Mouse (Mus musculus) thymus, adult 2 months (tissue): ENCODE results near the gene Ntrk1. TPM values are rescaled to one million over a fixed set of nuclear protein-coding genes. Genes with fewer than 3 reads are reported as not detected.
A peak's percentile ranks its signal among the peaks of the same experiment; 100 is the strongest.

Source experiments
- DNase-seq: peaks from one replicate; pipeline ENCODE4 v3.0.0; 2021
- H3K27ac ChIP-seq: fragments of 200-500 bp; 2 replicates; pipeline ENCODE4 v1.5.1; 2012; ENCODE audit warnings: low read length, control low read depth; ENCODE audit not compliant: control insufficient read depth, insufficient read depth
- H3K27me3 ChIP-seq: fragments of 200-500 bp; 2 replicates; pipeline ENCODE4 v1.6.1; 2012; ENCODE audit warnings: mild to moderate bottlenecking, low read length, moderate library complexity, mixed read lengths; ENCODE audit not compliant: control insufficient read depth, insufficient read depth
- H3K36me3 ChIP-seq: fragments of 200-500 bp; 2 replicates; pipeline ENCODE4 v1.6.1; 2012; ENCODE audit warnings: mild to moderate bottlenecking, low read length, moderate library complexity; ENCODE audit not compliant: control insufficient read depth, insufficient read depth
- H3K4me1 ChIP-seq: fragments of 200-500 bp; replicated peaks from 2 replicates; pipeline ENCODE4 v1.6.1; 2012; ENCODE audit warnings: low read length; ENCODE audit not compliant: control insufficient read depth, insufficient read depth
- H3K4me3 ChIP-seq: fragments of 200-500 bp; 2 replicates; pipeline ENCODE4 v1.5.1; 2012; ENCODE audit warnings: mild to moderate bottlenecking, low read length, control low read depth, moderate library complexity; ENCODE audit not compliant: control insufficient read depth, insufficient read depth
- CTCF ChIP-seq: fragments of 200-500 bp; IDR thresholded peaks from 2 replicates; pipeline ENCODE4 v1.5.1; 2012; ENCODE audit warnings: mild to moderate bottlenecking, control low read depth, low read length, moderate library complexity, borderline replicate concordance; ENCODE audit not compliant: control insufficient read depth, poor library complexity, insufficient read depth; ENCODE audit errors: extremely low read depth
- POLR2A ChIP-seq: fragments of 200-500 bp; IDR thresholded peaks from 2 replicates; pipeline ENCODE4 v1.6.1; 2012; ENCODE audit warnings: mild to moderate bottlenecking, low read length, control low read depth, moderate library complexity; ENCODE audit not compliant: control insufficient read depth, poor library complexity, insufficient read depth; ENCODE audit errors: extremely low read depth
- WGBS: fragments of 180-500 bp; shearing (Covaris S2); methylation state at CpG from one replicate; pipeline ENCODE4 v1.1.7; 2018; 5-methylcytosine and 5-hydroxymethylcytosine counted together
- polyA plus RNA-seq: library from polyadenylated mRNA; depleted of rRNA; stranded (reverse); fragments of >200 nt; gene quantifications from 2 replicates; pipeline ENCODE4 v1.2.3, GENCODE M21; 2012

Ntrk1 gene
- polyA plus RNA-seq, 1 experiment, result 0.67 TPM

DNA sequence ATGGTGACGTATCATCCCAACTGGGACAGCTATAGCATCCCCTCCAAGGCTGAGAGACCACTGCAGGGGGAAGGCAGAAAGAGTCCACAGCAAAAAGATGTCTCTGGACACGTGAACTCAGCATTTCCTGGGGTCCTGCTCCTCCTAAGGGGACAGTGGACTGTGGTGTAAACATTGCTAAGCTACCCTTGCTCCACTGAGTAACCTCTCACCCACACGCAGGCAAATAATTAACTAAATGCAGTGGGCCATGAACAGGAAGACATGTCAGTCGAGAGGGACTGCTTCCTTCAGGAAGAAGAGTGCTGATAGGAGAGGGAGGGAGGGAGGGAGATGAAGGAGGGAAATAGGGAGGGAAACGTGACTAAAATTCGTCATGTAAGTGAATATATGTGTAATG lies 23.9 kb downstream of the Ntrk1 start:
- H3K4me1 ChIP-seq, result peaks cover 9% of the 10 kb centered on the region
- no peak for DNase-seq
- H3K36me3 ChIP-seq, result no peaks in the 10 kb centered on the region
- TF ChIP-seq CTCF (no peak), POLR2A (no peak)
- no peaks in the 10 kb centered on the region; the same call in 1 of the 2 replicates for H3K27me3 ChIP-seq
- H3K27ac ChIP-seq, result no peak overlapping the region
- no peak overlapping the region for H3K4me3 ChIP-seq
- 65% methylated on average over 6 of the region's 6 CpGs for WGBS

DNA sequence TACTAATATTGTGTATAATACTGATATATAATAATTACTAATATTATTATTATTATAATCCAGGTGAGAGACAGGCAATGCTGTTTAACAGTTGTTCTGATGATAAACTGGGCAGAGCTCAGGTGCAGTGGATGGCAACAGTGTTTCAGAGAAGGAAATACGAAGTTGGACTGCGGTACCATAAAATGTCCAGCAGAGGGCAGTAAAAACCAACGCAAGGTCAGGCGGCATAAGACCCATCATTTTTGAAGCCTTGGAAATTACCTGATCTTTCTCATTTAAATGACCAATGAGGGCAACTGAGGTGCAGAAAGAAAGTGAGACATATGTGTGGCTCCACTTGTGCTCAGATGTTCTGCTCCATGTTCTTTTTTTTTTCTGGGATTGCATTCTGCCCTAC lies 24.7 kb downstream of the Ntrk1 start:
- peak; percentile 47 for DNase-seq
- TF ChIP-seq CTCF (no peak), POLR2A (no peak)
- Histone ChIP-seq H3K4me3 (no peak overlapping the region), H3K4me1 (peaks cover 11% of the 10 kb centered on the region), H3K27ac (no peak overlapping the region), H3K27me3 (no peaks in the 10 kb centered on the region; the same call in 1 of the 2 replicates), H3K36me3 (no peaks in the 10 kb centered on the region)
- WGBS, result 0% methylated on average over 4 of the region's 4 CpGs

DNA sequence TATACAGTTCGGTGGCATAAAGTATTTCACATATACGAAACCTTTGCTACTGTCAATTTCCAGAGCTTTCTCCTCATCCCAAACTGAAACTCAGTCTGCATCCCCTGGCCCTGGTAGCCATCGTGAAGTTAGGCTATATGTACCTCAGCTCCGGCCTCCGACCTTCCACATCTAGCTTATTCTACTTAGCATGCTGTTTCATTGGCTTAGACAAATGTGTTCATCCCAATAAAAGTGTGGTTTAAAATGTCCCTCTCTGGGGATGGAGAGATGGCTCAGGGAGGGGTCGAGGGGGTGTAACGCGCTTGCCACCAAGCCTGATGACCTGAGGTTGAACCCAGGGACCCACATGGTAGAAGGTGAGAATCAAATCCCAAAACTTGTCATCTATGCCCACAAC lies 25.5 kb downstream of the Ntrk1 start:
- Histone ChIP-seq H3K27ac (no peak overlapping the region), H3K36me3 (no peaks in the 10 kb centered on the region), H3K27me3 (no peaks in the 10 kb centered on the region; the same call in 1 of the 2 replicates), H3K4me1 (peaks cover 18% of the 10 kb centered on the region), H3K4me3 (no peak overlapping the region)
- no peak for DNase-seq
- WGBS, result 83% methylated on average over 8 of the region's 8 CpGs
- no peak for TF ChIP-seq CTCF

DNA sequence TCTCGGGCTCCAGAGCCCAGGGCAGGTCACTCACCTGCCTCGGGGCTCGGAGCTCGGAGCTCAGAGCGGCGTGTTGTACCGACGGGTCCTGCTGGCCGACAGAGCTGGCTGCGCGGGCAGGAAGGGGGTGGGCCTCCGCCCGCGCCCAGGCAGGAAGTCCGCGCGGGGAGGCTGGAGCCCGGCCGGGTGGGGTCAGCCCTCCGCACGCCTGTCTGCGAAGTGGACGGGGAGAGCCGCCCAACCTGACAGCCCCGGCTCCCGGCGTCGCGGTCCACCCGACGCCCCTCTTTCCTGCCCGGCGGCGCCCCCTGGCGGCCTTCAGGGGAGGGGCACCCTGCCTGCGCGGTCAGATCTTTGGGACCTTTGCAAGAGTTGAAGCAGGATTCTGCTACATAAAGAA lies 26.1 kb downstream of the Ntrk1 start:
- under 1% methylated on average over 36 of the region's 37 CpGs for WGBS
- Histone ChIP-seq H3K27me3 (no peaks in the 10 kb centered on the region; the same call in 1 of the 2 replicates), H3K27ac (no peak overlapping the region), H3K4me1 (peaks cover 24% of the 10 kb centered on the region), H3K4me3 (peak overlapping the region; percentile 34), H3K36me3 (no peaks in the 10 kb centered on the region)
- no peak for TF ChIP-seq POLR2A
- TF ChIP-seq CTCF, result peak; percentile 100
- peak; percentile 82 for DNase-seq

DNA sequence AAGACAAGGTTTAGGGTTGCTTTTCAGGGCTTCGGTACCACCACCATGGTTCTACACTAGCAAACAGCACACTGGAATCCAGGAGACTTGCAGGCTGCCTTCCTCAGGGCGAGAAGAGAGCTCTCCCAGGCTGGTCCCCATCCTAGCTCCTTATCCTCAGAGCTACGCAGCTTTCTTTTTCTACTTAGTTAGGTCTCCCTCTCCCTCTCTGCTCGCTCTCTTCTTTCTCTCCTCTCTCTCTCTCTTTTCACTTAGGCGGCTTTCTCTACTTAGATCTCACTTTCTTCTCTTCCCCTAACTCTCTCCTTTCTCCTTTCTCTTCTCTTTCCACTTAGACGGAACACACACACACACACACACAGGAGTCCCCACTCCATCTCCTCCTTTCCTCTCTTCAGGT lies 26.5 kb downstream of the Ntrk1 start:
- DNase-seq, result no peak
- Histone ChIP-seq H3K4me1 (peaks cover 25% of the 10 kb centered on the region), H3K4me3 (peak overlapping the region; percentile 34), H3K27me3 (no peaks in the 10 kb centered on the region; the same call in 1 of the 2 replicates), H3K36me3 (no peaks in the 10 kb centered on the region), H3K27ac (no peak overlapping the region)
- TF ChIP-seq CTCF (no peak), POLR2A (no peak)
- whole genome bisulfite sequencing, result 41% methylated on average over 6 of the region's 6 CpGs

DNA sequence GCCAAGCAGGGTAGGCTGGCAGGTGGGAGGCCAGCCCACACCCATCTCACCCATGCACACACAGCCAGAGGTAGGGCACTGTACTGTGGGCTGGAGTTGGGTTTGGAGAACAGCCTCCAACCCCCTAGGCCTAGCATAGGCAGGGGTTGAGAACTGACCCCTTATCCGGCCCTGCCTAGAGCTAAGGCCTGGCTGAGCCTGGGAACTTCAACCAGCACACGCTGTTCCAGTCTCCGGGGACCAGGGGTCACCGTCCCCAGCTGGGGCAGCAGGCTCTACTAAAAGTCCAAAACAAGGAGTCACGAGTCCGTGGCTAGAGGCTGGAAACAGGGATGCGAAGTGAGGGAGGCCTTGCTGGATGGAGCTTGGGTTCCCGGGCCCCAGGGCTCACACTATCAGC lies 27.2 kb downstream of the Ntrk1 start:
- 79% methylated on average over 8 of the region's 8 CpGs for WGBS
- Histone ChIP-seq H3K4me3 (no peak overlapping the region), H3K27me3 (no peaks in the 10 kb centered on the region; the same call in 1 of the 2 replicates), H3K27ac (no peak overlapping the region), H3K36me3 (no peaks in the 10 kb centered on the region), H3K4me1 (peaks cover 25% of the 10 kb centered on the region)
- no peak for DNase-seq
- no peak for TF ChIP-seq CTCF
- TF ChIP-seq POLR2A, result no peak

DNA sequence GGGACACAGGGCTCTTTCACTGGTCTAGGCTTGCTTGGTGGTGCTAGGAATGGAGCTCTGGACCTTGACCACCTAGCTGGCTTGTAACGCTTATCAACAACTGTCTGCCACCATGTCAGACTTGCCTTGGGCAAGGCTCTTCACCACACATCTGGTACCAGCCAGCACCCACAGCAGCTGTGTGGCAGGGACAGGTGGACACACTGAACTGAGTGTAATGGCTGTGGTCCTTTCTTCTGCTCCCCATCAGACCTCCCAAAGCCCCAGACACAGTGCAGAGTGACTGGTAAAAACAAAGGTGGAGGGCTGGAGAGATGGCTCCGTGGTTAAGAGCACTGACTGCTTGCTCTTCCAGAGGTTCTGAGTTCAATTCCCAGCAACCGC lies 28.7 kb downstream of the Ntrk1 start:
- TF ChIP-seq CTCF (no peak), POLR2A (no peak)
- no peaks in the 10 kb centered on the region for H3K36me3 ChIP-seq
- H3K4me1 ChIP-seq, result peaks cover 25% of the 10 kb centered on the region
- no peak for DNase-seq
- H3K27me3 ChIP-seq, result no peaks in the 10 kb centered on the region; the same call in 1 of the 2 replicates
- no peak overlapping the region for H3K4me3 ChIP-seq
- no peak overlapping the region for H3K27ac ChIP-seq
- WGBS, result 80% methylated on average over 3 of the region's 3 CpGs
